Mouse (Mus musculus) gastrocnemius, adult 2 months (tissue): ENCODE data around the gene Gria2. TPM values are rescaled to one million over a fixed set of nuclear protein-coding genes. Genes with fewer than 3 reads are reported as not detected.

Experiments
- DNase-seq: peaks from one replicate; pipeline ENCODE4 v3.0.0; 2022
- H3K27ac ChIP-seq: fragments of 200-600 bp; 2 replicates; pipeline ENCODE4 v1.8.1; 2022; ENCODE audit warnings: mild to moderate bottlenecking
- H3K4me3 ChIP-seq: fragments of 200-600 bp; 2 replicates; pipeline ENCODE4 v1.8.1; 2022; ENCODE audit warnings: mild to moderate bottlenecking, moderate library complexity
- CTCF ChIP-seq: fragments of 200-600 bp; IDR thresholded peaks from 2 replicates; pipeline ENCODE4 v1.8.1; 2022; ENCODE audit warnings: antibody characterized with exemption, mild to moderate bottlenecking, moderate library complexity
- intact Hi-C: fragments of 180-260 bp; cut with DNase I; formaldehyde crosslinking; loops from one replicate; pipeline ENCODE4 v1.15.1; 2025
- long read RNA-seq, 2 experiments: library from polyadenylated mRNA; stranded (forward); transcript quantifications; one replicate each; pipeline ENCODE4 v2.0.0; 2021
- total RNA-seq, 2 experiments: library from RNA; stranded (reverse); gene quantifications; 2 replicates each; pipeline ENCODE4 v1.2.3; 2021

Gene Gria2
- total RNA-seq = under 1 TPM in 1 of 2 experiments, not detected in 1; 0.06 TPM
- long read RNA-seq, experiment 1 = 0 reads
- long read RNA-seq, experiment 2 = 0 reads

DNA sequence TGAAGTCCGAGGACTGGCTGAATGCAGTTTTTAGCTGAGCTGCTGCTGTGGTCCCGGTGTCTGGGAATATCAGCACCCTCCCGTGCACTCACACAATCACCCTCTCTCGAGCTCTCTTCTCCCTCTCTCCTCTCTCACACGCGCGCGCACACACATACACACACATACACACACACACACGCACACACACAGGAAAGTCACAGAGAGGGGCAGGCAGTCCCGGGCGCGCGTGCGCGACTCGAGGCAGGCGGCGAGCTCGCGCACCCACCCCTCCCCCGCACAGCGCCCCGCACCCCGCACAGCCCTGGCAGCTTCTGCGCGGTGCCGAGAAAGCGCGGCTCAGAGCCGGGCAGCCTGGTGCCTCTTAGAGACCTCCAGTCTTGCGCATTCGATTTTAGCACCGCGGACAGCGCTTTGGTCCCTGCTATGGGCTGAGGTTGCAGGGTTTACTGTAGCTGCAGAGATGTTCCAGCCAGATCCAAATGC, at the start of gene Gria2:
Gria2 (minus strand) TSS at position 240 of the 486 bp plus-strand sequence.
- Histone ChIP-seq H3K27ac (no peak within 1 kb of the TSS), H3K4me3 (peak within 1 kb of the TSS; percentile 38)
- no peak for TF ChIP-seq CTCF
- intact Hi-C loops = no loop called here
- peak; percentile 21 for DNase-seq

DNA sequence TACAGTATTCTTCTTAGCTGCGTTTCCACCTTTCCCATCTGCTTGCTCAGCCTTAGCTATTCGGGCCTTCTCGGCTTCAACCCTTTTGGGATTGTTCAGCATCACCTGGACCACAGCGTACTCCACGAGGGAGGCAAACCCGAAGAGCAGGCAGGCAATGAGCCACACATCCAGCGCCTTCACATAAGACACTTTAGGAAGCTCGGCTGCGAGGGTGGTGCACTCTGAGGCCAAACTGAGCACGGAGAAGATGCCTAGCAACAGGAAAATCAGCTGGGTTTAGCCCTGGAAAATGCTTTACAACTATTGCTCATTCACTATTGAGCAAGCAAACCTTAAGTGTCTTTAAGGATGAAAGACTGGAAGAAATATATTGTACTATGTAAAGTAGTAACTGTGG, 48.3 kb upstream of the Gria2 start:
- Histone ChIP-seq H3K4me3 (no peak overlapping the region), H3K27ac (no peak overlapping the region)
- DNase-seq = no peak
- intact Hi-C loops = no loop called here
- TF ChIP-seq CTCF = no peak

DNA sequence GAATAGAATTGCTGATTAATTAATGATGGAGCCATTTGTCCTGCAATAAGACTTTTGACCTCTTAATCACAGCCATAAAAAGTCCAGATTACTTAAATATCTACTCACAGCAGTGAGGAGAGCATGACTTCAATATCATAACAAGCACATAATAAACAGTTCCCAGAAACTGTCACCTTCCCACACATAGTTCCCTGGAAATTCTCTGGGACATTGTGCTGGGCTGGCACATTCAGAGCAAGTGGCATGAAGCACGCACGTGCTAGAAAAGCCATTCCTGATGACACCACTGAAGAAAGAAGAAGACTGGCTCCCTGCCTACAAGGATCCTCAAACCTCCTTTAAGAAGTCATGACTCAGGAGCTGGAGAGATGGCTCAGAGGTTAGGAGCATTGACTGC, 43.0 kb upstream of the Gria2 start:
- no peak for DNase-seq
- no peak for TF ChIP-seq CTCF
- intact Hi-C loops = no loop called here
- Histone ChIP-seq H3K4me3 (no peak overlapping the region), H3K27ac (no peak overlapping the region)

DNA sequence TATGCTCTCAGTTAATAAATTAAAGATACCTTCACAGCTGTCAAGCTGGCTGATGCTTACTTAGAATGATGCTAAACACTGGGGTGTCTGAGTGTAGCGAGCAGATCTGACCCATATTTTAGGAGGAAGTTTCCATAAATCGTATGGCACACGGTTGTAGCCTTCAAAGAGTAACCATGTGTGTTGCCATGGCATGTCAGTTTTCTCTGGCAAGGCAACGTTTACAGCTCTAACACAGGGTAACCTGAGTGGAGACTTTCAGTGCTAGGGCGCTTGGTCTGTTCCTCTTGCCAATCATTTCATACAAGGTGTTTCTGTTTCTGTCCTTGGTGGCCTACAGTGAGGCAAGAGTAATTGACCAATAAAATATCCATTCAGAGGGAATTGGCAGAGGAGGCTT, 37.2 kb upstream of the Gria2 start:
- TF ChIP-seq CTCF = no peak
- DNase-seq = no peak
- H3K27ac ChIP-seq = no peak overlapping the region
- H3K4me3 ChIP-seq = no peak overlapping the region
- intact Hi-C loops = no loop called here

DNA sequence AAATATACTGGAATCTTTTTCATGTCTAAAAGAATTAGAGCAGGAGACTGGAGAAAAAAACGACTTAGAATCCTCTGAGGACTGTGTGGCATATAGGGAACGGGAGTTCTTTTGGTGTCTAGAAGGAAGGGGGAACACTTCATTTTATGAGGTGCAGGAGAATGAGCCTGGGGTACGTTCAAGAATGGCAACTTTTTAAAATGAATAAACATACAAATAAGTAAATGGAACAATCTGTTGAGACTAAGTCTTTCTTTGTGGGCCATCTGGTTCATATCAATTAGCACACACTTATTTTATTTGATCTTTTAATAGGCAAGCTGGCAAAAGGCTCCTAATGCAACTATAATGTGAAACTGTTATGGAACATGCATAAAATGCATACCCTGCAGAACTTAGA, 34.9 kb upstream of the Gria2 start:
- no peak for DNase-seq
- H3K4me3 ChIP-seq = no peak overlapping the region

DNA sequence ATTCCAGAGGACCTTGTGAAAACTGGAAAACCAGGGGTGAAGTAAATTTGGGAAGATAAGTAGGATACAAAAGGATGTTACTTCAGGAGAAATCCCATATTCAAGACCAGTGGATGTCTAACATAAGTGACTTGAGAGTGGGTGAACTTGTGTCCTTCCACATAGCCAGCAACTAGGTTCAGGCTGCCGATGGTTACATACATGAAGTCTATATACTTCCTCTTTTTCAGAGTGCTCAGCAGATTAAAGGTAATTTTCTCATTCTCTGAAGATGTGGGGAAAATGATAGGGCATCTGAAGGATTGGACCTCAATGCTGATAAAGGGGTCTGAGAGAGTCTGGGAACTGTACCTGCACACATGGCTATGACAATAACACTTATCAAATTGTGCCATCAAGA, 21.3 kb upstream of the Gria2 start:
- DNase-seq = no peak
- intact Hi-C loops = no loop called here
- Histone ChIP-seq H3K27ac (no peak overlapping the region), H3K4me3 (no peak overlapping the region)
- no peak for TF ChIP-seq CTCF

More for the DNA sequence above, 34.9 kb upstream of the Gria2 start:
- no peak overlapping the region for H3K27ac ChIP-seq
- TF ChIP-seq CTCF = no peak
- intact Hi-C loops = no loop called here

DNA sequence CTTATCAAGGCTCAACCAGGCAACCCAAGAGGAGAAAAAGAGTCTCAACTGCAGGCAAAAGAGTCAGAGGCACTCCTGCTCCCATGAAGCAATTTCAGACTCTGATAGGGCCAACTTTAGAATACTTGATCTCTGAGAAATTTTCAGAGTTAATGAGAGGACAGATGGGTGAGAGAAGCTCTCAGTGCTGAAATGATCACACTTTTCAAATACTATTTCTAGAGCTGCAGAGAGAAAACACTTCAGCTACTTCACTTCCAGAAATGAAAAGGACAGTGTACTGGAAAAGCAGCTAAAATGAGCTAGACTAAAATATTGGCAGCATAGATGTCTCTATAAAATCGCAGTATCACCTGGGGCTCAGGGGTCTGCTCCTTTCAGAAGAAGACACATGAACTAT, 16.0 kb upstream of the Gria2 start:
- no peak overlapping the region for H3K27ac ChIP-seq
- intact Hi-C loops = no loop called here
- DNase-seq = no peak
- H3K4me3 ChIP-seq = no peak overlapping the region
- TF ChIP-seq CTCF = no peak

DNA sequence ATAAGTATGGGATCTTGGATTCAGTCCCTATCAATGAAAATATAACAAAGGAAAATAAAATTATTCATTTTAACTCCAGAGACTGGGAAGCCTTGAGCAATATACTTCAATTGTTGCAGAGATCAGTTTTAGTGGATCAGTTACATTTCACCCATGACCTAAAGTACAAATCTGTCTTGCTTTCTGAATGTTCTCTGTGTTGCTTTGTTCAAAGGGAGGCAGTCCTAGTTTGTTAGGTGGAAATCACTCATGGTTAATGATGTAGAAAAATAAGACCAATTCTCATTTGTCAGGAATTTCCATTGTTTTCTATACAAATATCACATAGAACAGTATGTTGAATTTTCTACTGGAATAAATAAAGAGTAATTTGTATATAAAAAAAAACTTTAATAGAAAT, 11.1 kb upstream of the Gria2 start:
- no peak for TF ChIP-seq CTCF
- Histone ChIP-seq H3K27ac (no peak overlapping the region), H3K4me3 (no peak overlapping the region)
- intact Hi-C loops = no loop called here
- DNase-seq = no peak

DNA sequence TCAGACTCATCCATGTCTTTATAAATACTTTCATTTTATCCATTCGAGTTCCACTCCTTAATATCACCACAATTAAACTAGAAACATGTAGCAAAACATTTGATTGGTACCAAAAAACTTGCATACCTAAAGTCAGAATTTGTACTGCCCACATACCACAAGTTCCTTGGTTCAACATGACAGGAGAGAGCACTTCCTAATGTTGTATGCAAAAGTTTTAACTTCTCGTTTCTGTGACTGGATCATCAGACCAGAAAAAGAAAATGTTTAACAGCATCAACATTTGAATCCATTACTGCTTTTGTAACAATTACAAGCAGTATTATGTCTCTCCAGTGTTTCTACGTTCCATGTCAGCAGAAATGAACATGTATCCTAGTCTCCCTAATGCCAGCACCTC, 9.6 kb upstream of the Gria2 start:
- TF ChIP-seq CTCF = no peak
- H3K27ac ChIP-seq = no peak overlapping the region
- intact Hi-C loops = no loop called here
- no peak overlapping the region for H3K4me3 ChIP-seq
- DNase-seq = no peak

DNA sequence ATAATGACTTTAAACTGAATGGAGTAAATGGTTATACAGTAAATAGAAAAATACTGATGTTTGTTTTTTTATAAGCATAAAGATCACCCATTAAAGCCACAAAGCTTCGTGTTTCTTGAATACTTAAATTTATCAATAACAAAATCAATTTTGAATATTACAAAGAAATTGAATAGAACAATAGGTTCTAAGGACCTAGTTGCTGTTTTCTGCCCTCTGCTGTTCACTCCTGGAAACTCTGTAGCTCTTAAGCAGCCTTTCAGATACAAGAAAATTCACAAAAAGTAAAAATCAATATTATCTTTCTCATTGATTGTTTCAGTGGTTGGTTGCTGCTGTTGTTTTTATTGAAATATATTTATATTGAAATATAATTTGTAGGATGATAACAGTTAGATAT, 2.7 kb upstream of the Gria2 start:
- no peak for DNase-seq
- no peak overlapping the region for H3K27ac ChIP-seq
- TF ChIP-seq CTCF = peak; percentile 16; the same call in 1 of the 2 replicates
- no peak overlapping the region for H3K4me3 ChIP-seq
- intact Hi-C loops = no loop called here

DNA sequence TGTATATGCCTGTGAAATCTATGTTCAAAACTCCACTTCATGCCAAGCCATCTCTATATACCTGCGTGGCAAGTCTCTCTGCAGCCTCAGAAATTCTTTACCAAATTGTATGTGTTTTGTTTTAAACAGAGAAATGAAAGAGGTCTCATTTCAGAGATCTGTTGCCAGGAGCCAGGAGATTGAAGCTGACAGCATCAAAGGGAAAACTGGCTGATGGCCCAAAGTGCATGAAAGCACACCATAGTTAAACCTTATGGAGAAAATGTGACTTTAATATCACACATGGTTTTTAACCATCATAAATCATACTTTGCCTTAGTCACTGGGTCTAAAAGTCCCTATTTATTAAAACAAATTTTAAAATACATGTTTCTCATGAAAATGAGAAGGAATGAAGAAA, 1.2 kb upstream of the Gria2 start:
- TF ChIP-seq CTCF = no peak
- Histone ChIP-seq H3K27ac (no peak overlapping the region), H3K4me3 (no peak overlapping the region)
- DNase-seq = no peak
- intact Hi-C loops = no loop called here

DNA sequence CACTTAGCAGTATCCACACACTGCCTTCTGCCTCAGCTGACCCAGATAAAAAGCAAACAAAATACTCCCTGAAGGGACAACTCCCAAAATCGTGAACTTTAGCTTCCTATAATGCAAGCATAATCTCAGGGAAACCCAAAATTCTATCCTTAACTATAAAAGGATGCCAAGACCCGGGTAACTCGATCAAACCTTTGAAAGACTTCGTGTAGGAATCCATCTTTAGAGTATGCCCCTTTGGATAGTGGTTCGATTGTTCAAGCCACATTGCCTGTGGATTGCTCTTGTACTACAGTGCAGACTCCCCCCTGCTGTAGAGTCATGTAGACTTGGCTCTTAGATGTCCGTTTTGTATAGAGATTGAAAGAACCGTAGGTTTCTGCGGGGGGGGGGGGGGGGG, 576 bp upstream of the Gria2 start:
- Histone ChIP-seq H3K4me3 (no peak overlapping the region), H3K27ac (no peak overlapping the region)
- DNase-seq = no peak
- no peak for TF ChIP-seq CTCF
- intact Hi-C loops = no loop called here

DNA sequence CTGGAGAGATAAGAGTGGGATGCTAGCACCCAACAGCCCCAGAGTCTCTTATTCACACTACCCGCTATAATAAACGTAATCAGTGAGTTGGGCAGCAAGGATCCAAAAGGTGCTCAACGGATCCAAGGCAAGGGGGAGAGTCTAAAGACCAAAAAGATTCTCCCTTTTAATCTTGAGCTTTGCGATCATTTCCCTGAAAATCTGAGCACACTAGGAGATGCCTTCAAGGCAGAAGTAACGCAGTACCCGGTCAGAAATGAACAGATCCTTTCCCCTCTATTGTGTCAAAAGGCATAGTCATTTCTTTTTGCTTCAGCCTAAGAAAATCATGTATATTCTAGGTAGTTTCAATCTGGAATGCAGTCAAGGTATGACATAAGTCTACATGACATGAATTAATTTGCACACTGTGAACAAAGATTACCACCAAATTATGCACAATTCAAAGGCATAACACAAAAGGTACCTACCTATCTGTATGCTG, 766 bp downstream of the Gria2 start:
- DNase-seq = no peak
- TF ChIP-seq CTCF = no peak
- H3K27ac ChIP-seq = no peak overlapping the region
- intact Hi-C loops = no loop called here
- H3K4me3 ChIP-seq = no peak overlapping the region

DNA sequence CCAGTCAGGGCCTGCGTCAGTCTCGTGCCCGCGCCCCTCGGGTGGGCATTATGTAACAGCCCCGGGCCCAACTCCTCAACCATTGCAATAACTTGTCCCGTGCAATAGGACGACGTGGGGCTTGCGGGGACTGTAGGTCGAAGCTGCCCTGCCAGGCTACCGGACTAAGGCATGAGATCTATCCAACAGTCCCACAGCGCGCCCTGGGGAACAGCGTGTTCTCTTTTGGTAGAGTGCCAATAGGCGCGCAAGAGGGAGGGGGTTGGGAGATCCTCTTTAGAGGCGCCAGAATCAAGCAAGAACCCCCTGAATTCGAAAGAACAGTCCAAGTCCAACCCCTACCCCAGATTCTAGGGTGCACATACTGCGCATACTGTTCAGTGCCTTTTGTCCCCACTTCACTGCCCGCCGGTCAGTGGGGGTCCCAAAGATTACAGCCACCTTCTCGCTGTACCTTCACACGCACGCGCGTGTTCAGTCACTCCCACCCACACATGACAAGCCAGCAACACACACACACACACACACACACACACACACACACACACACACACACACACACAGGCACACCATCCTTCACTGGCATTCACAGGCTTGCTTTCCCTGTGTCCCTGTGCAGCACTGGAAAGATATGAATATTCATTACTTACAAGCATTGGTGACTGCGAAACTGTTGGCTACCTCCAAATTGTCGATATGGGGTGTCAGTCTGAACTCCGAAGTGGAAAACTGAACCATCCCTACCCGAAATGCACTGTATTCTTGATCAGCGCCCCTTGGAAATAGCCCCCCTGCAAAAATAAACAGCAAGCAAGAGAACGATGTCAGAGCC, 1.4 kb downstream of the Gria2 start:
- peak overlapping the region; percentile 43 for H3K4me3 ChIP-seq
- no peak for TF ChIP-seq CTCF
- intact Hi-C loops = no loop called here
- H3K27ac ChIP-seq = no peak overlapping the region
- DNase-seq = no peak
